32 mouse cellular contexts compared by ENCODE assay signal in genomic region chr13:94171612-94172011, GRCm38 (mm10).
A peak's percentile ranks its signal among the peaks of the same experiment; 100 is the strongest.
DNase-seq lines count a peak whose midpoint lies in the region; ATAC-seq and TF ChIP-seq lines count a peak whose summit lies in the region.
"Had no signal": no experiment of that assay in that cellular context is flagged by ENCODE, and none has a peak within 500 bp of the region (broad histone marks: within the 10 kb centered on the region; RNA-seq: fewer than 3 reads in every experiment).

No protein-coding gene starts in this region.

- no peak for TF ChIP-seq CTCF in heart, adult 2 months (IDR thresholded peaks at IDR 0.05)

- no peaks in the 10 kb centered on the region for H3K9me3 ChIP-seq in heart, embryonic 12.5 days (replicated peaks)
- H3K9me3 ChIP-seq in kidney, embryonic 15.5 days (replicated peaks), result no peaks in the 10 kb centered on the region
- no peaks in the 10 kb centered on the region for H3K9me3 ChIP-seq in kidney, embryonic 14.5 days (ENCODE audit: control insufficient read depth, low read length)
- H3K9me3 ChIP-seq: embryonic facial prominence, embryonic 12.5 days; hindbrain, embryonic 13.5 days; midbrain, embryonic 10.5 days; neural tube, embryonic 12.5 days had no signal

- H3K27me3 ChIP-seq in heart, embryonic 12.5 days (replicated peaks), result no peaks in the 10 kb centered on the region
- H3K27me3 ChIP-seq in heart, adult 2 months (ENCODE audit: control insufficient read depth, insufficient read depth, low read length), result no peaks in the 10 kb centered on the region
- no peaks in the 10 kb centered on the region for H3K27me3 ChIP-seq in kidney, embryonic 15.5 days
- H3K27me3 ChIP-seq in kidney, embryonic 14.5 days (ENCODE audit: control insufficient read depth, insufficient read depth, low read length), result no peaks in the 10 kb centered on the region

- no peak for TF ChIP-seq EP300 in heart, adult 2 months (IDR thresholded peaks at IDR 0.05; ENCODE audit: insufficient read depth, low read depth, low read length)

- WGBS in heart, embryonic 12.5 days, result 42% methylated on average over 5 of the region's 5 CpGs
- 83% methylated on average over 5 of the region's 5 CpGs for whole genome bisulfite sequencing in heart, adult 2 months
- 77% methylated on average over 5 of the region's 5 CpGs for WGBS in kidney, embryonic 15.5 days
- whole genome bisulfite sequencing in kidney, embryonic 14.5 days, result 72% methylated on average over 5 of the region's 5 CpGs

- TF ChIP-seq POLR2A in heart, adult 2 months (IDR thresholded peaks at IDR 0.05; ENCODE audit: insufficient read depth, low read depth, low read length), result no peak

- H3K4me2 ChIP-seq in heart, embryonic 12.5 days, result no peak overlapping the region
- H3K4me2 ChIP-seq in kidney, embryonic 15.5 days, result no peak overlapping the region
- H3K4me2 ChIP-seq in kidney, embryonic 14.5 days (replicated peaks; ENCODE audit: low read depth, low read length), result no peak overlapping the region
- H3K4me2 ChIP-seq: embryonic facial prominence, embryonic 12.5 days; hindbrain, embryonic 13.5 days; neural tube, embryonic 12.5 days had no signal

- H3K9ac ChIP-seq in heart, embryonic 12.5 days, result no peak overlapping the region
- H3K9ac ChIP-seq in heart, adult 2 months (ENCODE audit: low read depth, low read length), result no peak overlapping the region
- H3K9ac ChIP-seq in kidney, embryonic 15.5 days, result no peak overlapping the region
- H3K9ac ChIP-seq in kidney, embryonic 14.5 days (ENCODE audit: low read depth, low read length), result no peak overlapping the region
- H3K9ac ChIP-seq: embryonic facial prominence, embryonic 12.5 days; hindbrain, embryonic 13.5 days; liver, embryonic 14.5 days; neural tube, embryonic 12.5 days had no signal

- H3K4me1 ChIP-seq in heart, embryonic 12.5 days (replicated peaks), result peaks cover 52% of the 10 kb centered on the region
- peaks cover 3% of the 10 kb centered on the region for H3K4me1 ChIP-seq in heart, adult 2 months (ENCODE audit: control insufficient read depth, insufficient read depth, low read length)
- peaks cover 59% of the 10 kb centered on the region for H3K4me1 ChIP-seq in kidney, embryonic 15.5 days
- peaks cover 31% of the 10 kb centered on the region for H3K4me1 ChIP-seq in kidney, embryonic 14.5 days (ENCODE audit: control insufficient read depth, insufficient read depth, low read length)

- H3K36me3 ChIP-seq in heart, embryonic 12.5 days, result no peaks in the 10 kb centered on the region
- no peaks in the 10 kb centered on the region for H3K36me3 ChIP-seq in heart, adult 2 months (ENCODE audit: control insufficient read depth, insufficient read depth, low read length)
- peaks cover 20% of the 10 kb centered on the region for H3K36me3 ChIP-seq in kidney, embryonic 15.5 days
- H3K36me3 ChIP-seq in kidney, embryonic 14.5 days (ENCODE audit: control insufficient read depth, insufficient read depth, low read length), result peaks cover 10% of the 10 kb centered on the region; the same call in 1 of the 2 replicates
- H3K36me3 ChIP-seq: embryonic facial prominence, embryonic 12.5 days; hindbrain, embryonic 13.5 days; midbrain, embryonic 10.5 days; neural tube, embryonic 12.5 days had no signal

- ATAC-seq in heart, embryonic 12.5 days (ENCODE audit: insufficient number of reproducible peaks, low FRiP score), result no peak
- no peak for ATAC-seq in kidney, embryonic 15.5 days (replicated peaks; ENCODE audit: low FRiP score)
- no peak for ATAC-seq in kidney, embryonic 14.5 days (ENCODE audit: low FRiP score, low TSS enrichment)
- ATAC-seq: forebrain, embryonic 14.5 days had no signal

- intact Hi-C loops in heart, adult 2 months (cut with DNase I), result loop anchor here (5.0 kb wide), 1 partner anchor 39 kb away; no protein-coding TSS in a partner anchor

- no peaks in the 10 kb centered on the region for H3K79me2 ChIP-seq in heart, adult 2 months (replicated peaks; ENCODE audit: control insufficient read depth, insufficient read depth, low read length)

- no peak overlapping the region for H3K4me3 ChIP-seq in heart, embryonic 12.5 days
- no peak overlapping the region for H3K4me3 ChIP-seq in heart, adult 2 months
- H3K4me3 ChIP-seq in kidney, embryonic 15.5 days (replicated peaks), result no peak overlapping the region
- no peak overlapping the region for H3K4me3 ChIP-seq in kidney, embryonic 14.5 days (ENCODE audit: low read length)
- H3K4me3 ChIP-seq: embryonic facial prominence, embryonic 12.5 days; hindbrain, embryonic 13.5 days; midbrain, embryonic 10.5 days; myocyte; neural tube, embryonic 12.5 days had no signal

- peak overlapping the region; percentile 12; the same call in 1 of the 2 replicates for H3K27ac ChIP-seq in heart, embryonic 12.5 days (ENCODE audit: poor library complexity, severe bottlenecking)
- H3K27ac ChIP-seq in heart, adult 2 months, result no peak overlapping the region
- 0 out of 2 replicates have a peak overlapping the region, but pooled peaks have one; percentile 4 for H3K27ac ChIP-seq in kidney, embryonic 15.5 days
- H3K27ac ChIP-seq in kidney, embryonic 14.5 days (ENCODE audit: low read depth, low read length), result no peak overlapping the region
- H3K27ac ChIP-seq: embryonic facial prominence, embryonic 12.5 days; hindbrain, embryonic 13.5 days; kidney, postnatal 0 days; liver, embryonic 14.5 days; midbrain, embryonic 10.5 days; neural tube, embryonic 12.5 days; stomach, postnatal 0 days had no signal

- DNase-seq in heart, adult 2 months, result no peak
- peak; percentile 41 for DNase-seq in MEL-GATA-1-ER (ENCODE audit: extremely low read depth, low read depth)
- DNase-seq in layer of hippocampus, adult 18-20 months (ENCODE audit: low spot score in 2 of 2), result no peak
- DNase-seq in ovary, postnatal 36 days (ENCODE audit: low spot score), result no peak
- DNase-seq: adrenal gland, postnatal 14 days; cerebellum, adult 11-12 months; cerebellum, adult 9-11 months; embryo, embryonic 11 days; gastrocnemius, postnatal 25 days; heart, adult 11 months; heart, postnatal 36 days; kidney, adult 18-20 months; kidney, postnatal 4 days; layer of hippocampus, postnatal 36 days; left cerebral cortex, postnatal 4 days; lung, adult 2 months; lung, postnatal 10 days; right cerebral cortex, postnatal 4 days; thymus, adult 18-20 months; thymus, postnatal 25 days had no signal

Comparison
In these comparisons a context has a peak if more than half of its experiments do, and no peak if none do; other contexts are left out.
1. H3K27ac ChIP-seq: peak in heart, embryonic 12.5 days (single experiment) and kidney, embryonic 15.5 days (single experiment); none in heart, adult 2 months (single experiment) and kidney, embryonic 14.5 days (single experiment).